Mouse (Mus musculus): Measurements from ENCODE around the gene Nup54. TPM values are rescaled to one million over a fixed set of nuclear protein-coding genes. Genes with fewer than 3 reads are reported as not detected.

Gene Nup54
- total RNA-seq, 4 experiments from 2014 or later: 30.5 to 41.7 (median 35.3) TPM

- no peak for DNase-seq (ENCODE audit: low spot score in 2 of 2)
Measured at GRCm38 (mm10) chr5:92413271-92413981, 21.6 kb downstream of the Nup54 start.

DNA sequence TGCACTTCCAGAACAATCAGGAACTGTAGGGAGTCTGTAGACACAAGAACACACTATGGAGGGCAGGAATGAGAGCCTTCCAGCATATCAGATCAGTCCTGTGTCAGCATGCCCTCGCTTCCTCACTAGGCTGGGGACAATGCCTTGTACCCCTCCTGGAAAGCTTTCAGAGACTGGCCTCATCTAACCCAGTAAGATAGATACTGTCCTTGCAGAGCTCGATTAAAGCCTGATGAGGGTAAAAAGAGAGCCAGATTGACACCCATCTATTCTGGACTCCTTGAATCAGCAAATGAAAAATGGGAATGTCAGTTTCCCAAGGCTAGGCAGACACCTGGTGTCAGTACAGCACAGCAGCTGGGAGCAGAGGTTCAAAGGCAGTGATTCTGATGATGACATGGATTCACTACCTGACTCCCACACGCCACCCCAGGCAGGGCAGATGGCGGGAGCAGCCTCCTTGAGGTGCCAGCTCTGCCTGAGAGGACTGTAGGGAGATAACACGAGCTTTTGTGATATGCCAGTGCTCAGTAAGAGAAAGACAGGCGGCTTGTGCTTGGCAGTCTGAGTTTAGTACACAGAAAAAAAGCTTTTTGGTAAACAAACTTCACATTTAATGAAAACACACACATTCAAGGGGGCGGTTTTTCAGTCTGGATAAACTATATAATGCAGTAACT lies 23.4 kb downstream of the Nup54 start:
- no peak for DNase-seq (ENCODE audit: low spot score in 2 of 2)

GRCm38 (mm10) chr5:92410486-92410885 lies 24.5 kb downstream of the Nup54 start:
- no peak for DNase-seq (ENCODE audit: low spot score in 2 of 2)

DNA sequence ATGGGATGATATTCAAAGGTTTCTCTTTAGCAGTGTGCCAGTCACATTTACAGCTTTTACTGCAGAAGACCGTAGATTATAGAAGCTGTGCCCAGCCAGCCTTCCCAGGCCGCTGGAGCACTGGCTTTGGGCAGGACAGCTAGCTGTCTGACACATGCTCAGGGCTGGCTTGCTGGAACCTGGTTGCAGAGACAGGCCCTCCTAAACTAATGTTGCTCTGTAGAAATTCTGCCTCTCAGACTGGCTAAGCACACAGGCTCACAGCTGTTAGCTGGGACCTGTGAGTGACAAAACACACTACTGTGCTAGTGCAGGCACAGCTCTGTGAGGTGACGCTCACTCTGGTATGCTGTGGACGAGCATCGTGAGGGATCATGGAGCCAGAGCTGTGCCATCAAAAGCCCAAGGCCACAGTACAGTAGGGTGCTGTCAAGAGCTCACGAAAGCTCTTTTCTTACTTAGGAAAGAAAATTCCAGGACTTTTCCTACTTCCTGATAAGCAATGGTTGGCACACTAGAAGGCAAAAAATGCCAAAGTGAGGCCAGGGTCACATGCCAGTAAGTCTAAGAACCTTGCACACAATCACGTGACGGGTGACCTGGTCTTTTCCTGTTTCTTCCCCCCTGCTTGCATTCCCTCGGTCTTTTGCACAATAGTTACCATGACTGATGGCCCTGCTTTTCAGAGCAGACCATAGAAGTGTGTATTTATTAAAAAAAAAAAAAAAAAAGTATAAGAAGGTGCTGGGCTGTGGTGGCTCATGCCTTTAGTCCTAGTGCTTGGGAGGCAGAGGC lies 25.5 kb downstream of the Nup54 start:
- no peak for DNase-seq (ENCODE audit: low spot score in 2 of 2)

GRCm38 (mm10) chr5:92404400-92404678 lies 30.7 kb downstream of the Nup54 start:
- DNase-seq (ENCODE audit: low spot score in 2 of 2): no peak

DNA sequence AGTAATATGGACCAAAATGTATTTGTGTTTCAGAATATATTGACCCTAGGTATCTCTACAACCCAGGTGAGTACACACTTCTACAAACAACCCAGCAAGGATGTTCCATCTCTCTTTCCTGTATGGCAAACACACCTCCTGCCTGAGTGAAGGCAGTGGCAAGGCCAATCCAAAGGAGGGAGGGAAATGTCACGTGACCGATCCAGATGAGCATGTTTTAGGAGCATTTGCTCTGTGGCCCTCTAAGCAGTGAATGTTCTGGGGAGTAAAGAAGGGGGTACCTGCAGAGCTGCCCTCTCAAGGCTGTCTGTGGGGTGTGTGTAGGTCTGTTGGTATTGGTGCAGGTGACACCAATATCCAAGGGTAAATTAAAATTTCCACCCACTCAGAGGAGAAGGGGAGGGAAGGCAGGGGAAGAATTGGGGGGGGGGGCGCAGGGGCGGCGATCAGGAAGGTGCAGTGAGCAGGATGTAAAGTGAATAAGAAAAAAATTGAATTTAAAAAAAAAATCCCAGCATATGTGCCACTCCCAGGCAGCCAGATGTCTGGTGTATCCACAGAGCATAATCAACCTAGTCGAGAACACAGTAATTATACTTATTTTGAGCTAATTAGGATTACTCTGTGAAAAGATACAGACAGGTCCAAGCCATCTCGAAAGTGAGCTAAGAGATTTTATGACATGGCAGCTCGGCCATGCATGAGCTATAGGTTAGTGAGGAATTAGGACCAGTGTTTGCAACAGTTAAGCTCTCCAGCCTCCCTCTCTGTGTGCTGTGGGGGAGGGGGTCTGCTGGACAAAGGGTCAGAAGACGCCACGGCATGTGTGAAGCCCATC lies 31.2 kb downstream of the Nup54 start:
- no peak for DNase-seq (ENCODE audit: low spot score in 2 of 2)

DNA sequence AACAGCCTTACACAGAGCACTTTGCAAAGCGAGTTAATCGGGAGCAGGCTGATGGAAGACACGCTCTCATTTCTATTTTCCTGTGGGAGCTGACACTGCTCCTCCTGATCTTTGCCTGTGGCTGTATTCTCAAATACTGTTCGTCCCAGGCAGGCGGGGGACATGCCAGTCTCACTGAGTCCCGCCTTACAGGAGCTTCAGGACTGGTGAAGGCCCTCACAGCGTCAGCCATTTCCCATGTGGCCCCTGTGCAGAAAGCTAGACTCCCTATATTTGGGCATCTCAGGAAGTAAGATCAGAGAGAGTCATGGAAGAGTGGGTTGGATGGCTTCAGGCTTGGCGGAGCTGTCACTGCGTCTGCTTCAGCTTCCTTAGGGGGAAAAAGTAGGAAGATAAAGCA lies 32.2 kb downstream of the Nup54 start:
- no peak for DNase-seq (ENCODE audit: low spot score in 2 of 2)

DNA sequence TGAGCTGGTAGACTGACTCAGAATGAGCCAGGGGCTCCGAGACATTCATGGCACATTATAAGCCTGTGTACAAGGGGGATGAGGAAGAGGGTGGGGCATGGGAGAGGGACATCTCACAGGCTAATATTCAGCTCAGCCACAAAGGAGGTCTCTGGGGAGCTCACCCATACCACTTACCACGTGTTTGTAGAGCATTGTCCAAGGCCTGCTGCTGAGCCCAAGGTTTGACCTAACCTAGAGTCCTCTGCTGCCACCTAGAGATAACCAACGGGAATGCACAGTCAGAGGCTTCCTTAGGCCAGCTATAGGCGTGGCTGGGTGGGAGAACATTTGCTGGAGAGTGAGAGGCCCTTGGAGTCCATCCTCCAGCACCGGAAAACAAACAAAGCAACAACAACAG lies 36.9 kb downstream of the Nup54 start:
- peak in 1 of 2 experiments; percentile 70 for DNase-seq (ENCODE audit: low spot score in 2 of 2)

DNA sequence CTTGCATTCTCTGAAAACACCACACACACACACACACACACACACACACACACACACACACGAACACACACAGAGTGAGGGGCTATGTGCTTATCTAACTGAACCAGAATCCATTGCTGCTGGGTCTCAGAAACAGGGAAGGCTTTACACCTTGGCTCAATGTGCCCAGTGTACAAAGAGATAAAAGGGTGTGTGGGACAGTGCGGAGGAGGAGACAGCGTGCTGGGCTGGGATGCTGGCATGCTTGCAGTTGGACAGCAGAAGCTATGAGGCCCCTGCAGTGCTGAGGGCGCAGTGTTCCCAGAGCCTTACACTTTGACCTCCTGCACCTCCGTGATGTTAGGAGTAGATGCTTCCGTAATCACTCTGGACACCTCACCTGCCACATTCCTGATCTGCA lies 38.5 kb downstream of the Nup54 start:
- no peak for DNase-seq (ENCODE audit: low spot score in 2 of 2)

DNA sequence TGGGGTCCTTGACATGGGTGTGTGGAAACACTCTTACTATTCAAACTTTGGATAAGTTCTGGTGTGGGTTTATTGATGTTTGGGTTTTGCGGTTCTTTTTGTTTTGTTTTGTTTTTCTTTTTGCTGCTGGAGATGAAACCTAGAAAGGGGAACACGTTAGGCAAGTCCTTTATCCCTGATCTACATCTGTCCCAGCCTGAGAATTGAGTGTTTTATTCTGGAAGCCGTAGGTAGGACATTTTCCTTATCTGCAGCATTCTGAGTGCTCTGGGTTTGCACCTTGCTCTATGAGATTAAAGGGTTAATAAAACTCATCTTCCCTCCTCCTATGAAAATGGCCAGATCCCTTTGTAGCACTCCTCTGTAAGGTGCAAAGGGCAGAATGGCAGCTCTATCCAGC lies 39.3 kb downstream of the Nup54 start:
- DNase-seq (ENCODE audit: low spot score in 2 of 2): no peak

GRCm38 (mm10) chr5:92393863-92394262 lies 41.2 kb downstream of the Nup54 start:
- DNase-seq (ENCODE audit: low spot score in 2 of 2): no peak

- DNase-seq (ENCODE audit: low spot score in 2 of 2): no peak
Measured at GRCm38 (mm10) chr5:92392542-92392941, 42.5 kb downstream of the Nup54 start.

GRCm38 (mm10) chr5:92390615-92391014 lies 44.4 kb downstream of the Nup54 start:
- DNase-seq (ENCODE audit: low spot score in 2 of 2): no peak

GRCm38 (mm10) chr5:92389977-92390376 lies 45.0 kb downstream of the Nup54 start:
- no peak for DNase-seq (ENCODE audit: low spot score in 2 of 2)

GRCm38 (mm10) chr5:92387433-92387832 lies 47.6 kb downstream of the Nup54 start:
- DNase-seq (ENCODE audit: low spot score in 2 of 2): no peak

DNA sequence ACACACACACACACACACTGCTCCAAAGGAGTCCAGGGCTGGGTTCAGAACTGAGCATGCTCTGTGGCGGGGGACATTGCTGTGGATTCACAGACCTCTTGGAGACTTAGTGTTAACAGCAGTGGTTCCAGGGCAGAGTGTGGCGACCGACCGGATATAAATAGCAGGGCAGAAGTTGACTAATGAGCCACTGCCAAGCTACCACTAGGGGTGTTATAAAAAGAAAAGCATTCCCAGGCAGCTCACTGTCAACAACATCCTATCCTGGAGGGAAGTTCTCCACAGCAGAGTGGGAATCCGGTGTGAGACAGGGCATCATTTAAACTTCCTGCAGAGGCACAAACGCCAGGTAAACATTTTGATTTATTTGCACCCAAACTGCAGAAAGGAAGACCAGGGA lies 48.4 kb downstream of the Nup54 start:
- no peak for DNase-seq (ENCODE audit: low spot score in 2 of 2)

- DNase-seq (ENCODE audit: low spot score in 2 of 2): no peak
Measured at GRCm38 (mm10) chr5:92386102-92386501, 48.9 kb downstream of the Nup54 start.

GRCm38 (mm10) chr5:92384855-92385254 lies 50.2 kb downstream of the Nup54 start:
- no peak for DNase-seq (ENCODE audit: low spot score in 2 of 2)

DNA sequence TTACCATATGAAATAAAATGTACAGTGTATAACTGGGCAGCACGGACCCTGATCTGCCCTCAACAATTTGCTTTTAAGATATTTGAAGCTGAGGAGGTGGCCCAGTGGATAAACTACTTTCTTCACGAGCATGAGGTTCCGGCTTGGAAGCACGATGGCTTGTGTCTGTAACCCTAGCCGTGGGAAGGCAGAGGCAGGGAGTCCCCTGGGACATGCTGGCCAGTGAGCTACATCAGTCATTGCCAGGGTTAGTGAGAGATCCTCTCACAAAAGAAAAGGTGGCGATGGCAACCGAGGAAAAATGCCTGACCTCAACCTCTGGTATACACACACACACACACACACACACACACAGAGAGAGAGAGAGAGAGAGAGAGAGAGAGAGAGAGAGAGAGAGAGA lies 51.3 kb downstream of the Nup54 start:
- no peak for DNase-seq (ENCODE audit: low spot score in 2 of 2)

DNA sequence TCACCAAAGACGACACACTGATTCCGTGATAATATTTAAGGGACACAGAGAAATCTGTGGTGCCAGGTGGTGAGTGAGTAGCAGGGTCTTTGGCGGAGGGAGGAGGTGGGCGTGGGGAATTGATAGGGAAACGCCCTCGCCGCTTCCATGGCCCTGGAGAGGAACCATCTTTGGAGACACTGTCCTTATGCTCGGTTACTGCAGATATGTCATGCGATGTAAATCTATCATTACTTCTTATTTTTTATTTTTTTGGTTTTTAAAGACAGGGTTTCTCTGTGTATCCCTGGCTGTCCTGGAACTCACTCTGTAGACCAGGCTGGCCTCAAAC lies 52.7 kb downstream of the Nup54 start:
- no peak for DNase-seq (ENCODE audit: low spot score in 2 of 2)

GRCm38 (mm10) chr5:92381550-92382348 lies 53.3 kb downstream of the Nup54 start:
- peak; percentile 56 to 87 for DNase-seq (ENCODE audit: low spot score in 2 of 2)

All from layer of hippocampus, adult 8-10 months (tissue).